Mouse (Mus musculus): ENCODE data around the gene Crispld2.

Crispld2 gene

GRCm38 (mm10) chr8:120036111-120036510 is 43.9 kb downstream of the Crispld2 start:
- no peak for DNase-seq (ENCODE audit: low spot score in 2 of 2)

GRCm38 (mm10) chr8:120036578-120036977 is 44.3 kb downstream of the Crispld2 start:
- no peak for DNase-seq (ENCODE audit: low spot score in 2 of 2)

- no peak for DNase-seq (ENCODE audit: low spot score in 2 of 2)
Measured at GRCm38 (mm10) chr8:120037199-120037598, 45.0 kb downstream of the Crispld2 start.

- DNase-seq (ENCODE audit: low spot score in 2 of 2), result no peak
Measured at GRCm38 (mm10) chr8:120037611-120038010, 45.4 kb downstream of the Crispld2 start.

GRCm38 (mm10) chr8:120038741-120039140 is 46.5 kb downstream of the Crispld2 start:
- DNase-seq (ENCODE audit: low spot score in 2 of 2), result no peak

- no peak for DNase-seq (ENCODE audit: low spot score in 2 of 2)
Measured at GRCm38 (mm10) chr8:120039313-120039919, 47.2 kb downstream of the Crispld2 start.

GRCm38 (mm10) chr8:120040861-120041260 is 48.6 kb downstream of the Crispld2 start:
- DNase-seq (ENCODE audit: low spot score in 2 of 2), result no peak

- DNase-seq (ENCODE audit: low spot score in 2 of 2), result peak; percentile 24 to 34
Measured at GRCm38 (mm10) chr8:120042542-120043312, 50.5 kb downstream of the Crispld2 start.

GRCm38 (mm10) chr8:120044907-120045306 is 52.7 kb downstream of the Crispld2 start:
- no peak for DNase-seq (ENCODE audit: low spot score in 2 of 2)

GRCm38 (mm10) chr8:120045471-120045870 is 53.2 kb downstream of the Crispld2 start:
- DNase-seq (ENCODE audit: low spot score in 2 of 2), result no peak

- peak; percentile 39 to 85 for DNase-seq (ENCODE audit: low spot score in 2 of 2)
Measured at GRCm38 (mm10) chr8:120046258-120047020, 54.2 kb downstream of the Crispld2 start.

- no peak for DNase-seq (ENCODE audit: low spot score in 2 of 2)
Measured at GRCm38 (mm10) chr8:120049949-120050348, 57.7 kb downstream of the Crispld2 start.

- no peak for DNase-seq (ENCODE audit: low spot score in 2 of 2)
Measured at GRCm38 (mm10) chr8:120050376-120050775, 58.1 kb downstream of the Crispld2 start.

- DNase-seq (ENCODE audit: low spot score in 2 of 2), result no peak
Measured at GRCm38 (mm10) chr8:120051006-120051405, 58.8 kb downstream of the Crispld2 start.

- DNase-seq (ENCODE audit: low spot score in 2 of 2), result no peak
Measured at GRCm38 (mm10) chr8:120051908-120052307, 59.7 kb downstream of the Crispld2 start.

- DNase-seq (ENCODE audit: low spot score in 2 of 2), result no peak
Measured at GRCm38 (mm10) chr8:120052318-120052717, 60.1 kb downstream of the Crispld2 start.

- DNase-seq (ENCODE audit: low spot score in 2 of 2), result no peak
Measured at GRCm38 (mm10) chr8:120054833-120055232, 62.6 kb downstream of the Crispld2 start.

- DNase-seq (ENCODE audit: low spot score in 2 of 2), result no peak
Measured at GRCm38 (mm10) chr8:120057078-120057477, 64.8 kb downstream of the Crispld2 start.

GRCm38 (mm10) chr8:120062742-120063141 is 70.5 kb downstream of the Crispld2 start:
- no peak for DNase-seq (ENCODE audit: low spot score in 2 of 2)

GRCm38 (mm10) chr8:120063326-120063725 is 71.1 kb downstream of the Crispld2 start:
- no peak for DNase-seq (ENCODE audit: low spot score in 2 of 2)

GRCm38 (mm10) chr8:120065611-120066010 is 73.4 kb downstream of the Crispld2 start:
- DNase-seq (ENCODE audit: low spot score in 2 of 2), result no peak

- no peak for DNase-seq (ENCODE audit: low spot score in 2 of 2)
Measured at GRCm38 (mm10) chr8:120066226-120066625, 74.0 kb downstream of the Crispld2 start.
